Mouse (Mus musculus) midbrain, embryonic 13.5 days (tissue): ENCODE results near the gene Slc12a5. TPM values are rescaled to one million over a fixed set of nuclear protein-coding genes. Genes with fewer than 3 reads are reported as not detected.

Experiments used
- ATAC-seq: fragments of 200-750 bp; cut with Nextera tagmentation; 2 replicates; pipeline ENCODE4 v1.8.0; 2017; ENCODE audit warnings: mild to moderate bottlenecking, moderate TSS enrichment, moderate library complexity
- H3K27ac ChIP-seq: fragments of 300-500 bp; sonication (generic); 2 replicates; pipeline ENCODE4 v1.5.1; 2015; ENCODE audit warnings: inconsistent platforms, mild to moderate bottlenecking, moderate library complexity
- H3K27me3 ChIP-seq: fragments of 300-500 bp; sonication (generic); 2 replicates; pipeline ENCODE4 v1.6.1; 2015; ENCODE audit warnings: mild to moderate bottlenecking, inconsistent platforms
- H3K36me3 ChIP-seq: fragments of 300-500 bp; sonication (generic); 2 replicates; pipeline ENCODE4 v1.6.1; 2015; ENCODE audit warnings: mild to moderate bottlenecking, inconsistent platforms
- H3K4me1 ChIP-seq: fragments of 300-500 bp; sonication (generic); replicated peaks from 2 replicates; pipeline ENCODE4 v1.6.1; 2015; ENCODE audit warnings: inconsistent platforms
- H3K4me2 ChIP-seq: fragments of 300-500 bp; sonication (generic); replicated peaks from 2 replicates; pipeline ENCODE4 v1.6.1; 2015; ENCODE audit warnings: moderate library complexity, mild to moderate bottlenecking, inconsistent platforms
- H3K4me3 ChIP-seq: fragments of 300-500 bp; sonication (generic); replicated peaks from 2 replicates; pipeline ENCODE4 v1.5.1; 2015; ENCODE audit warnings: mild to moderate bottlenecking, inconsistent platforms
- H3K9ac ChIP-seq: fragments of 300-500 bp; sonication (generic); replicated peaks from 2 replicates; pipeline ENCODE4 v1.6.1; 2015; ENCODE audit warnings: mild to moderate bottlenecking, inconsistent platforms
- H3K9me3 ChIP-seq: fragments of 300-500 bp; sonication (generic); 2 replicates; pipeline ENCODE4 v1.6.1; 2016; ENCODE audit warnings: mild to moderate bottlenecking, inconsistent platforms
- WGBS: fragments of 180-500 bp; shearing (Covaris S2); methylation state at CpG from one replicate; pipeline ENCODE4 v1.1.7; 2015; 5-methylcytosine and 5-hydroxymethylcytosine counted together
- polyA plus RNA-seq: library from polyadenylated mRNA; unstranded; fragments of >200 nt; fragmentation: Nextera tagmentation; extraction: Ambion mirVana; gene quantifications from 2 replicates; pipeline ENCODE4 v1.2.1, GENCODE M21; 2015

The Slc12a5 gene
- polyA plus RNA-seq, 1 experiment from 2014 or later = 19.7 TPM

DNA sequence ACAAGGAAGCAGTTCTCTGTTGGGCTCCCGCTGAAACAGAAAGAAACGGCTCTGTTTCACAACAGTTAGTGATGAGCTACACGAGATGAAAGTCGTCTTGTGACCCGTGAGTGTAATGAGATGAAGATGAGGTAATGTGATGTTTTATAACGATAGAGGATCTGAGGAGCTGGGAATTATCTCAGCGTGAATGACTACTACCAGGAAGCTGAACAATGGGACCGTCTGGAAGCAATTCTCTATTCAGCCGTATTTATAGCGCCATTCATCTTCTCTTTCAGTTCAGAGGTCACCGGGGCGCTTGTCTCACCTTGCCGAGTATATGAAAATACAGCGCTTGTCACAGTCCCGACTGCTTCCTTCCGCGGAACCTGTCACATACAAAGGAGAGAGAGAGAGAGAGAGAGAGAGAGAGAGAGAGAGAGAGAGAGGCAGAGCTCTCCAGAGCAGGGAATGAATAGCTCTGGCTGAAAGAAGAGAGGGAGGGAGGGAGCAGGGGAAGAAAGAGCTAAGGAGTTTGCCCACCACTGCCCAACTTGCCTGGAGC, 82.6 kb downstream of the Slc12a5 start:
- H3K4me3 ChIP-seq = peak overlapping the region; percentile 19
- H3K27ac ChIP-seq = peak overlapping the region; percentile 71
- peaks cover 15% of the 10 kb centered on the region for H3K4me1 ChIP-seq
- peak; percentile 70 for ATAC-seq
- H3K27me3 ChIP-seq = no peaks in the 10 kb centered on the region
- no peaks in the 10 kb centered on the region for H3K9me3 ChIP-seq
- H3K9ac ChIP-seq = peak overlapping the region; percentile 43
- peak overlapping the region; percentile 44 for H3K4me2 ChIP-seq
- H3K36me3 ChIP-seq = no peaks in the 10 kb centered on the region
- WGBS = 4% methylated on average over 17 of the region's 17 CpGs

DNA sequence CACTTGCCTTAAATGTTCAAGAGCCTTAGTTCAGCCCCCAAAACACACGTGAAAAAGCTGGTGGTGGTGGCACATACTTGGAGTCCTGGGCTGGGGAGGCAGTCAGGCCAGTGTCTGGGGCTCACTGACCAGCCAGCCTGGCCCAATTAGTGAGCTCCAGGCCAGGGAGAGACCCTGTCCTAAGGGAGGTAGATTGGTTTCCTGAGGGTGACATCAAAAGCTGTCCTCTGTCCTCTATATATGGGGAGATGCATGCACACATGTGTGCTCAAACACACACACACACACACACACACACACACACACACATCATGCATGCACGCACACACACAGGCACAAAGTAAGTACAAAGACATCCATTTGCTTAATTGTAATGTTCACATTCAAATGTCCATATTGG, 83.1 kb downstream of the Slc12a5 start:
- Histone ChIP-seq H3K9ac (0 out of 2 replicates have a peak overlapping the region, but pooled peaks have one; percentile 39), H3K4me2 (peak overlapping the region; percentile 44), H3K36me3 (no peaks in the 10 kb centered on the region), H3K4me3 (no peak overlapping the region), H3K27ac (peak overlapping the region; percentile 71), H3K27me3 (no peaks in the 10 kb centered on the region), H3K9me3 (no peaks in the 10 kb centered on the region), H3K4me1 (peaks cover 15% of the 10 kb centered on the region)
- ATAC-seq = peak; percentile 62
- WGBS = 49% methylated on average over 2 of the region's 2 CpGs

DNA sequence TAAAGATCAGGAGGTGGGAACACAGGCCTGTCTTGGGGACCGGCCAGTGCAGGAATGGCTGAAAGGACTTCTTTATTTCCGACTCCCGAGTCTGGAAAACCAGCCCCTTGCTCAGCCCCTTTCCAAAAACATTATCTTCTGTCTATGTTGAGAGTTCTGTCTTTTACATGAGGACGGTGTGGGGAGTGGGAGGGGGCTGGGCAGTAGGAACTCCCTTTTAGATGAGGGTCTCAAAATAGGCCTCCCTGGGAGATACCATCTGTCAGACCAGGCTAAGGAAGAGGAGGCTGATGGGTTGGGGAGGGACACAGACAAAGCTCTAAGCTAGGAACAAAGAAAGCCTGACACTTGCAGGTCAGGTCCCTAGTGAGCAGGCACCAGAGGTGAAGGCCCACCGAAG, 88.4 kb downstream of the Slc12a5 start:
- H3K36me3 ChIP-seq = no peaks in the 10 kb centered on the region
- H3K9me3 ChIP-seq = no peaks in the 10 kb centered on the region
- H3K9ac ChIP-seq = no peak overlapping the region
- 47% methylated on average over 5 of the region's 5 CpGs for WGBS
- no peak overlapping the region for H3K4me3 ChIP-seq
- no peaks in the 10 kb centered on the region for H3K27me3 ChIP-seq
- ATAC-seq = no peak
- peaks cover 26% of the 10 kb centered on the region for H3K4me1 ChIP-seq
- H3K27ac ChIP-seq = no peak overlapping the region
- H3K4me2 ChIP-seq = no peak overlapping the region

Other genes with a start within 250 kb of the Slc12a5 start
- not detected in 2 replicates for gene Spint5, start 245.5 kb upstream of the Slc12a5 start, polyA plus RNA-seq
- gene Wfdc3, start 214.9 kb upstream of the Slc12a5 start, polyA plus RNA-seq = 1.2 and 1.3 TPM in 2 replicates
- gene Dnttip1, start 214.8 kb upstream of the Slc12a5 start, polyA plus RNA-seq = 65.4 and 72.6 TPM in 2 replicates
- gene Ube2c, start 190.9 kb upstream of the Slc12a5 start, polyA plus RNA-seq = 203 and 208 TPM in 2 replicates
- not detected in 2 replicates for gene Tnnc2, start 180.8 kb upstream of the Slc12a5 start, polyA plus RNA-seq
- 17.2 and 19.1 TPM in 2 replicates for gene Snx21, start 175.0 kb upstream of the Slc12a5 start, polyA plus RNA-seq
- gene Acot8, start 155.9 kb upstream of the Slc12a5 start, polyA plus RNA-seq = 19.9 and 20.4 TPM in 2 replicates
- gene Zswim3, start 155.7 kb upstream of the Slc12a5 start, polyA plus RNA-seq = 15.2 and 15.5 TPM in 2 replicates
- gene Zswim1, start 138.1 kb upstream of the Slc12a5 start, polyA plus RNA-seq = 25.4 and 25.8 TPM in 2 replicates
- gene Spata25, start 132.3 kb upstream of the Slc12a5 start, polyA plus RNA-seq = not detected in 2 replicates
- 92.0 and 94.2 TPM in 2 replicates for gene Ctsa, start 127.9 kb upstream of the Slc12a5 start, polyA plus RNA-seq
- 4.7 TPM in 2 replicates for gene Neurl2, start 127.3 kb upstream of the Slc12a5 start, polyA plus RNA-seq
- 69.1 and 96.1 TPM in 2 replicates for gene Pltp, start 103.1 kb upstream of the Slc12a5 start, polyA plus RNA-seq
- 98.1 and 108 TPM in 2 replicates for gene Pcif1, start 81.5 kb upstream of the Slc12a5 start, polyA plus RNA-seq
- 13.5 and 15.1 TPM in 2 replicates for gene Zfp335, start 49.0 kb upstream of the Slc12a5 start, polyA plus RNA-seq
- 17.2 and 19.5 TPM in 2 replicates for gene Mmp9, start 20.0 kb upstream of the Slc12a5 start, polyA plus RNA-seq
- 132 and 137 TPM in 2 replicates for gene Ncoa5, start 74.1 kb downstream of the Slc12a5 start, polyA plus RNA-seq
- 7.6 and 8.6 TPM in 2 replicates for gene Cd40, start 94.8 kb downstream of the Slc12a5 start, polyA plus RNA-seq
- gene 1700025C18Rik, start 129.9 kb downstream of the Slc12a5 start, polyA plus RNA-seq = not detected in 2 replicates